Mouse (Mus musculus) embryonic fibroblast, embryonic 13.5 days (primary cell): ENCODE results near the gene Thbs4. TPM values are rescaled to one million over a fixed set of nuclear protein-coding genes. Genes with fewer than 3 reads are reported as not detected.

Experiments
- H3K27ac ChIP-seq: 2 replicates; pipeline ENCODE4 v1.5.1; 2012; ENCODE audit warnings: low read length, control low read depth, inconsistent platforms; ENCODE audit not compliant: insufficient read depth
- H3K4me1 ChIP-seq: 2 replicates; pipeline ENCODE4 v1.6.1; 2011; ENCODE audit warnings: low read length; ENCODE audit not compliant: control insufficient read depth, insufficient read depth
- H3K4me3 ChIP-seq: 2 replicates; pipeline ENCODE4 v1.5.1; 2011; ENCODE audit warnings: mild to moderate bottlenecking, control low read depth, low read length; ENCODE audit not compliant: insufficient read depth
- CTCF ChIP-seq: IDR thresholded peaks from 2 replicates; pipeline ENCODE4 v1.5.1; 2011; ENCODE audit warnings: mild to moderate bottlenecking, control low read depth, low read length, moderate library complexity, borderline replicate concordance; ENCODE audit not compliant: insufficient read depth
- POLR2A ChIP-seq: IDR thresholded peaks from 2 replicates; pipeline ENCODE4 v1.6.1; 2011; ENCODE audit warnings: low read depth, mild to moderate bottlenecking, control low read depth, low read length, moderate library complexity
- polyA plus RNA-seq: library from polyadenylated mRNA; stranded (reverse); fragments of >200 nt; gene quantifications from 2 replicates; pipeline ENCODE4 v1.2.4, GENCODE M21; 2011; ENCODE audit warnings: low read depth; ENCODE audit not compliant: missing spikeins, insufficient read length

Gene Thbs4
- polyA plus RNA-seq, 1 experiment: 2.6 TPM

GRCm38 (mm10) chr13:92765454-92766242 is 29.0 kb downstream of the Thbs4 start:
- Histone ChIP-seq H3K27ac (no peak overlapping the region), H3K4me1 (no peaks in the 10 kb centered on the region), H3K4me3 (no peak overlapping the region)
- TF ChIP-seq POLR2A: no peak
- no peak for TF ChIP-seq CTCF

- Histone ChIP-seq H3K4me1 (no peaks in the 10 kb centered on the region), H3K4me3 (no peak overlapping the region), H3K27ac (no peak overlapping the region)
- TF ChIP-seq CTCF (no peak), POLR2A (no peak)
Observed at GRCm38 (mm10) chr13:92762322-92762721, 32.3 kb downstream of the Thbs4 start.

- TF ChIP-seq CTCF (no peak), POLR2A (no peak)
- Histone ChIP-seq H3K27ac (no peak overlapping the region), H3K4me3 (no peak overlapping the region), H3K4me1 (no peaks in the 10 kb centered on the region)
Observed at GRCm38 (mm10) chr13:92760519-92760918, 34.1 kb downstream of the Thbs4 start.

DNA sequence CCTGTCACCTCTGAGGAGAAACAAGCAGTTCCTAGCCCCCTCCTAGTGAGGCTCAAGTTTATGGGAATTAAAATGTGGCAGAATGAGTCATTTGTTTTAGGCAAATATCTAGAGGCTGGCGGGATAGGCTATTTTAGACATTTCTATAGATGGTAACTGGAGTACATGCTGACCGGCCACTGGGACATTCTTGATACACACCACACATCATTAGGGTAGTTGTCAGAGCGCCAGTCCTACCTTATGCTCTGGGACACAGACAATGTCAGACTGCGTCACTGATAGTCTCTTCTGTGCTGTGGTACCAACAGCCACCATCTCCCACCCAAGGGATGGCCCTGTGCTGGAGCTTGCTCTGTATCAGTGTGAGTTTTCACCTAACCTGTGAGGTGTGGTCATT is 35.5 kb downstream of the Thbs4 start:
- H3K4me3 ChIP-seq: no peak overlapping the region
- TF ChIP-seq CTCF: no peak
- TF ChIP-seq POLR2A: no peak
- no peak overlapping the region for H3K27ac ChIP-seq
- H3K4me1 ChIP-seq: no peaks in the 10 kb centered on the region

- H3K4me1 ChIP-seq: no peaks in the 10 kb centered on the region
- TF ChIP-seq POLR2A (no peak), CTCF (no peak)
Observed at GRCm38 (mm10) chr13:92757972-92758585, 36.5 kb downstream of the Thbs4 start.

GRCm38 (mm10) chr13:92755036-92755435 is 39.6 kb downstream of the Thbs4 start:
- no peak overlapping the region for H3K4me3 ChIP-seq
- H3K27ac ChIP-seq: no peak overlapping the region
- H3K4me1 ChIP-seq: no peaks in the 10 kb centered on the region
- TF ChIP-seq POLR2A: no peak

More at GRCm38 (mm10) chr13:92757972-92758585, 36.5 kb downstream of the Thbs4 start:
- Histone ChIP-seq H3K27ac (no peak overlapping the region), H3K4me3 (no peak overlapping the region)

DNA sequence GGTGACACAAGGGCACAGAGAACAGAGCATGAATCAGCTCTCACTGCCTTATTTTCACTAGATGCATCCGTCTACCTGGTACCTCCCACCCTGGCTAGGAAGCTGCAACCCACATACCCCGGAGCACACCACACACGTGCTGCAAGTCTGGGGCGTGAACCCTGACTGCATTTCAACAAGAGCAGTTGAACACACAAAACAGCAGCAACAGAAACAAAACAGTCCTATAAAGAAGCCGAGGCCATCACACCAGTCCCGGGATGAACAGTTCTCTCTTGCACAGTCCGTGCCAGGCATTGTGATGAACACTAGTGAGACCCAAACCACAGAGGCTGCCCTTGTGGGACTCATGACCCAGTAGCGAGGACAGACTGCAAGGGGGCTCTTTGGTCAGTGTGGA is 40.9 kb downstream of the Thbs4 start:
- no peak for TF ChIP-seq CTCF
- TF ChIP-seq POLR2A: no peak
- no peak overlapping the region for H3K27ac ChIP-seq
- H3K4me1 ChIP-seq: no peaks in the 10 kb centered on the region
- H3K4me3 ChIP-seq: no peak overlapping the region

DNA sequence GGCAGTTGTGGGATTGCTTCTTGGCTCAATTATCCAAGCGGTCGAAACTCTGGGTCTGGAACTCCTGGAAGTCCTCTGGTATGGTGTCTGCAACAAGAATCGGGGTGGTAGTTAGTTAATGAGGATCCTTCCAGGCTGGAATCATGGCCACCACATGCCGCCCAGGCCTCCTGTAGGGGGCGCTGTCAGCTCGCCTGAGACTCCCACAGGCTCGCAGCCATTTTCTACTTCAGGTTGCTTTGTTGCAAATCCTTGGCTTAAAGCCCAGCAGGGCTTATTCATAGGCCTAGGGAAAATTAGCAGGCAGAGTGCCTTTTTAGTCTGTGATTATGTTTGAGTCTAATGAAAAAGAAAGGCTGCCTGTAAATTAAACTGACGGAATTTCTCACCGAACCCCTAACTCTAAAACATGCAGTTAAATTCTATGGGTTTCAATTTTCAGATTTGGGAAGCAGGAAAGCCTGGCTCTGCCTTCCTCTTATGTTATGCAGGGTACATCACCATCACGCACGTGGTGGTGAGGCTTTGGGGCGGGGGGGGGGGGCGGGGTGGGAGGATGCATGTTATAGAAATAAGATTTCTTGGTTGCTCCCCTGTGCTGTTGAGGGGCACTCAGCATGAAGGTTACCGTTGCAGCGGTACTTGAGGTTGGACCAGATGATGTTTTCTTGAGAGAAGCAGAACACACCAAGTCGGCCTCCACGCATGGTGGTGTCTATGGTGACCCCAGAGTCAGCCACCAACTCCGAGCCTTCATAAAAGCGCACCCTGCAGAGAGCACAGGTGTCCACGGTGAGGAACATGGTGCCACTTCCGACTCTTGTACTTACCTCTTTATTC is 42.7 kb downstream of the Thbs4 start:
- TF ChIP-seq CTCF: peak; percentile 80
- no peak for TF ChIP-seq POLR2A

GRCm38 (mm10) chr13:92750976-92751518 is 43.6 kb downstream of the Thbs4 start:
- Histone ChIP-seq H3K4me3 (no peak overlapping the region), H3K4me1 (no peaks in the 10 kb centered on the region), H3K27ac (no peak overlapping the region)
- TF ChIP-seq CTCF: peak; percentile 54; the same call in 1 of the 2 replicates
- no peak for TF ChIP-seq POLR2A

More for the DNA sequence above, 42.7 kb downstream of the Thbs4 start:
- no peak overlapping the region for H3K27ac ChIP-seq
- H3K4me1 ChIP-seq: no peaks in the 10 kb centered on the region
- no peak overlapping the region for H3K4me3 ChIP-seq

DNA sequence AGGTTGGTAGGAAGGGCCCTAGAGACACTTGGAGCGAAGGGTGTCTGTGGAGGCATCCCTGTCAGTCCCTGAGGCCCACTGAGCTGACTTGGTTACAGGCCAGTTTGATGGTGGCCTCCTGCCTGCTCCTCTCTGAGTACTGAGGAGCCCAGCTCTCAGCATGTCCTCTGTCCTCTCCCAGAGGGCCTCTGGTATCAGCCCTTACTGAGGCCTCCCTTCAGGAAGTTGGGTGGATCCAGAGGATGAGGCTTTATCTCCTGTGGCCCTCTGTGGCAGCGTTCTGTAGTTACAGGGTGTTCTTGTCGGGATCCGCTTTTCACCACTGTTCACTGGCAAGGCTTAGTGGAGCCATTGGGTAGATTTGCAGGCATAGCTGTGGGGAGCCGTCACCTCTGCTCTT is 51.3 kb downstream of the Thbs4 start:
- no peak overlapping the region for H3K4me3 ChIP-seq
- H3K4me1 ChIP-seq: no peaks in the 10 kb centered on the region
- TF ChIP-seq POLR2A (no peak), CTCF (no peak)
- no peak overlapping the region for H3K27ac ChIP-seq
